Mouse (Mus musculus) cortical plate, adult 2 months (tissue): ENCODE data around the gene Prdm10.

Experiments
- CTCF ChIP-seq: fragments of 200-500 bp; IDR thresholded peaks from 2 replicates; pipeline ENCODE4 v1.5.1; 2011; ENCODE audit warnings: mild to moderate bottlenecking, control low read depth, low read length; ENCODE audit not compliant: insufficient read depth; ENCODE audit errors: extremely low read depth
- POLR2A ChIP-seq: fragments of 200-500 bp; IDR thresholded peaks from 2 replicates; pipeline ENCODE4 v1.6.1; 2011; ENCODE audit warnings: mild to moderate bottlenecking, low read length, control low read depth; ENCODE audit not compliant: insufficient read depth; ENCODE audit errors: extremely low read depth

- TF ChIP-seq CTCF (no peak), POLR2A (no peak)
Measured at GRCm38 (mm10) chr9:31371740-31372139, 91.4 kb downstream of the Prdm10 start.
